Mouse (Mus musculus) right cerebral cortex, postnatal 36 days (tissue): ENCODE data around the gene Ms4a10.

ENCODE experiments used
- DNase-seq, 2 experiments: peaks; one replicate each; pipeline ENCODE4 v3.0.0; 2022; ENCODE audit warnings: low spot score in 2 of 2, mixed read lengths in 1 of 2

The Ms4a10 gene

GRCm38 (mm10) chr19:10974238-10974865 lies at the start of gene Ms4a10:
Ms4a10 (minus strand) TSS chr19:10974670.
- no peak for DNase-seq

DNA sequence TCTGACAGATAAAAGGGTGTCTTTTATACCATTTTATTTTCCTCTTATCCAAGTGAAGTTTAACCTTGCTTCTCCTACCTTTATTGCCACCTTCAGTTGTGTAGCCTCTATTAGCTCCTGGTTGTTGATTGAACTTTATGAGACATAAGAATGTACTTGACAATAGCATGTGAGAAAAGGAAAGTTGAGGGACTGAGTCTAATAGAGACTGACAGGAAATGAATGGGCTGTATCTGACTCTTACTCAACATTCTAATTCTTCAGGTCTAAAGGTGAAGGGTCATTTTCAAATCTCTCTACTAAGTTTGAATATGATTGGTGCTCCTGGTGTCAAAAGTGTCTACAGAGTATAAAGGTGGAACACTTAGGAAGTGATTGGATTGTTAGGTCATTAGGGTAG lies 47.9 kb upstream of the Ms4a10 start:
- DNase-seq = no peak

- DNase-seq = no peak
Observed at GRCm38 (mm10) chr19:11017891-11018290, 43.4 kb upstream of the Ms4a10 start, which contains the start of gene Ms4a18. Ms4a18 (minus strand) TSS chr19:11018031.

GRCm38 (mm10) chr19:11017251-11017650 lies 42.8 kb upstream of the Ms4a10 start:
- no peak for DNase-seq

GRCm38 (mm10) chr19:11015998-11016397 lies 41.5 kb upstream of the Ms4a10 start:
- no peak for DNase-seq

DNA sequence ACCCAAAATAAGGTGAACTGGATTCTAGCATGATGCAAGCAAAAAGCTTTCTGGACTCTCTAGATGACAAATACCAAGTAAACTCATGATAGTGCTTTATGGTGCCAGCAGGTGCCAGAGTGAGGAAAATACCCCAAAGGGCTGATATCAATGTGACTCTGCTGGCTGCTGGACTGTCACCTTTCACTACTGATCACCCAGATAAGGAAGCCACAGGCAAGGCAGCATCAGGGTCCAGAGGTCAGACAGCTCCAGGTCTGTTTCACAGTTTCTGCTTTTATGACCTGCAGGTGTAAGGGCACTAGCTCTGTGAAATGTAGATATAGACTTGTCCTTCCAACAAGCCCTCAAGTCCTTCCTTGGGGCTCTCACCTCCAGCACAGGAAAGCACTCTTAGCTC lies 41.0 kb upstream of the Ms4a10 start:
- DNase-seq = no peak

- DNase-seq = no peak
Observed at GRCm38 (mm10) chr19:10993150-10993549, 18.7 kb upstream of the Ms4a10 start, which contains the start of gene Ms4a15. Ms4a15 (minus strand) TSS chr19:10993250.

- DNase-seq = no peak
Observed at GRCm38 (mm10) chr19:10991911-10992310, 17.4 kb upstream of the Ms4a10 start.

GRCm38 (mm10) chr19:10990751-10991150 lies 16.3 kb upstream of the Ms4a10 start:
- DNase-seq = no peak

GRCm38 (mm10) chr19:10988563-10988962 lies 14.1 kb upstream of the Ms4a10 start:
- DNase-seq = no peak

DNA sequence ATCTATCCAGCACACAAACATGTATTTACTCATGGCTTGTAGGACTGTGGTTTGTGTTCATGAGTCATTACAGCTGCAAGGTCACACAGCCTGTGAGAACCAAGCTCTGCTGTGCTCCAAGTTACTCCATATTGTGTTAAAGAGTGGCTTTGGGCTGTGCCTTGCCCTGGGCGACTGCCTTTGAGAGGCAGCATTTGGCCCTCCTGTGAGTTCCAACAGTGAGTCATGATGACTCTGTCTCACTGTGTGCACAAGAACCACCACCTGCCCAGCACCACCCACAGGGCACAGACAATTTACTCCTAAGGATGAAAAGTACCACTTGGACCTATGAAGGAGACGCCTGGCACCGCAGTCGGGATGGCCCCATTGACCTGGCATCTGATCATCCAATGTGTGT lies 11.4 kb upstream of the Ms4a10 start:
- no peak for DNase-seq

DNA sequence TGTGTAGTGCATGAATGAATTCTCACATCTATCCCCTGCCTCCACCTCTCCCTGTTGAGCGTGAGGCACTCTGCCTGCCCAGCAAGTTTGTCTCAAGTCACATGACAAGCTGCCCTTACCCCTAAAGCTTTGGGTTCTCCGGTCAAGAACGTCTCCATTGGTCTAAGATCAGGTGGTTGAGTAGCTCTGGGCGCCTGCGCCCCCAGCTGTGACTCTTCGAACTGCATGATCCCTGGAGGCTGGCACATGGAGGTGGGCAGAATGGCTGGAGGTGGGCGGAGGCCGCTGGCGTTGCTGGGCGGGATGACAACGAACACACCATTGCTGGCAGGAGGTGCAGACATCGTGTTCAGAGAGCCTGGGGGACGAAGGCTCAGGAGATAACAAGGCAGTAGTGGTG lies 10.1 kb upstream of the Ms4a10 start:
- no peak for DNase-seq

DNA sequence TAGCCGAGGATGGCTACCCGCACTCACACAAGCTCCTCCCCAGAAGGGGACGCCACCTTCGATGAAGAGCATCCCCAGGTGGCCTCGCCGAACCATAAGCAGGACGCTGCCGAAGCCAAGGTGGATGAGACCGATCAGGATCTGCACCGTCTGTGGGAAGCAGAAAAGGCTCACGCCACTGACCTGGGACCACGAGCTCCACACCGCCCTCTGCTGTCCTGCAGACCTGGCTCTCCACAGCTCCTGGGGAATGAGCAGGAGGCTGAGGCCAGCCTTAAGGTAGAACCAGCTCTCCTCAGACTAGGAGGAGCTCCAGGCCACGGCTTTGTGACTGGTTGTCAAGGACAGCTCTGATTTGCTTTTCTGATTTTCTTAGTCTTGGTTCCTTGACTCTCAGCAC lies 8.7 kb upstream of the Ms4a10 start:
- no peak for DNase-seq

GRCm38 (mm10) chr19:10980210-10980609 lies 5.7 kb upstream of the Ms4a10 start:
- DNase-seq = no peak

- peak; percentile 54 to 58 for DNase-seq
Observed at GRCm38 (mm10) chr19:10979184-10980168, 5.0 kb upstream of the Ms4a10 start.

GRCm38 (mm10) chr19:10976318-10976717 lies 1.8 kb upstream of the Ms4a10 start:
- DNase-seq = no peak

DNA sequence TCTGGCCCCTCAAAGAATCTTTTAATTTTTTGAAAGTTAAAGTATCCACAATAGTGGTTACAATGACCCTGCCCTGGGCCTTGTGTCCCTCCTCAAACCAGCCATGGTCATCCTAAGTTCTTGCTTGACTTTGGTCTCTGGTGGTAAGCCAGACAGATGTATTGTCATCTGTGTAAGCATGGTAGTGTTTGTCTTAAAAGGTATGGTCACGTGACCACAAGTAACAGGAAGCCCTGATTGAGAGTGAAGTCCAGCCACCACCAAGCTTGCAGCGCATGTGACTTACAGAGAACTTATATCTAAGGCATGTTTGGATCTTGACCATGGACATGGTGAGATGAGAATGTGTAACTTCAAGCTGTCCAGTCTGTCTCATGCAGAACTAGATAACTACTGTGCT lies 717 bp upstream of the Ms4a10 start:
- DNase-seq = no peak

DNA sequence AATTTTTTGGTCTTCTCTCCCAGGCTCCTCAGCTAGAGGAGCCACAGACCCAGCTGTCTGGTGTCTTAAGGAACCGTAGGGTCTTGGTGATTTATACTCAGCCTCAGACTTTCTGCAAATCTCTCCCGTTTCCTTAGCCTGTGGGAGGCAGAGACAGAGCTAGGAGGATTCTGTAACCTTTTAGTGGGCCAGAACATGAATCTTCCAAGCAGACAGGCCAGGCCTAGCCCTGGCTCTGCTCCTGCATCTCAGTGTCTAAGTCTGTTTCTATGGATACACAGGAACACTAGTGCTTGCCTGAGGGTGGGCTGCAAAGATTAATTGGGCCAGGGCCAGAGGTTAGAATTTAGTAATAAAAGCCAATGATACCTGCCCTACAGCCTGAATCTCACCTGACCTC lies 1.3 kb downstream of the Ms4a10 start:
- no peak for DNase-seq

DNA sequence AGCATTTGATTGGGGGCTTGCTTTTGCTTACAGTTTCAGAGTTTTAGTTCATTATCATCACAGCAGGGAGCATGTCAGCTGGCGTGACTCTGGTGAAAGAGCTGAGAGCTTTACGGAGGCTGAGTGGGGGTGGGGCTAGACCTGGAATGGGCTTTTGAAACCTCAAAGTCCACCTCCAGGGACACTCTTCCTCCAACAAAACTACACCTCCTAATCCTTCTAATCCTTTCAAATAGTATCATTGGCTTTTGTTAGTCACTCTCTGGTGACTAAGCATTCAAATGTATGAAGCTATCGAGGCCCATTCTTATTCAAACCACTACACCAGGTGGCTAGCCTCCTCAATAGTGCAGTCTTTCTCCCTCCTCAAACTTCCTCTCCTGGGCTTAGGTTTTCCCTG lies 1.8 kb downstream of the Ms4a10 start:
- DNase-seq = no peak

- DNase-seq = no peak
Observed at GRCm38 (mm10) chr19:10970457-10970856, 4.0 kb downstream of the Ms4a10 start.

GRCm38 (mm10) chr19:10968578-10968977 lies 5.9 kb downstream of the Ms4a10 start:
- no peak for DNase-seq

GRCm38 (mm10) chr19:10965721-10966120 lies 8.7 kb downstream of the Ms4a10 start:
- no peak for DNase-seq

GRCm38 (mm10) chr19:10959978-10960346 lies 14.5 kb downstream of the Ms4a10 start:
- no peak for DNase-seq
